Mouse (Mus musculus) left cerebral cortex, postnatal 14 days (tissue): ENCODE results near the gene Pidd1. TPM values are rescaled to one million over a fixed set of nuclear protein-coding genes. Genes with fewer than 3 reads are reported as not detected.

ENCODE experiments used
- DNase-seq, 2 experiments: peaks; one replicate each; pipeline ENCODE4 v3.0.0; 2021 to 2022; ENCODE audit warnings: low spot score in 2 of 2, mixed read lengths in 1 of 2
- intact Hi-C: fragments of 180-260 bp; cut with DNase I; formaldehyde crosslinking; loops from one replicate; pipeline ENCODE4 v1.15.1; 2025
- total RNA-seq, 2 experiments: library from RNA; stranded (reverse); gene quantifications; 2 replicates each; pipeline ENCODE4 v1.2.3; 2021

Gene Pidd1
- total RNA-seq, 2 experiments from 2014 or later = 1.2 to 2.4 TPM

DNA sequence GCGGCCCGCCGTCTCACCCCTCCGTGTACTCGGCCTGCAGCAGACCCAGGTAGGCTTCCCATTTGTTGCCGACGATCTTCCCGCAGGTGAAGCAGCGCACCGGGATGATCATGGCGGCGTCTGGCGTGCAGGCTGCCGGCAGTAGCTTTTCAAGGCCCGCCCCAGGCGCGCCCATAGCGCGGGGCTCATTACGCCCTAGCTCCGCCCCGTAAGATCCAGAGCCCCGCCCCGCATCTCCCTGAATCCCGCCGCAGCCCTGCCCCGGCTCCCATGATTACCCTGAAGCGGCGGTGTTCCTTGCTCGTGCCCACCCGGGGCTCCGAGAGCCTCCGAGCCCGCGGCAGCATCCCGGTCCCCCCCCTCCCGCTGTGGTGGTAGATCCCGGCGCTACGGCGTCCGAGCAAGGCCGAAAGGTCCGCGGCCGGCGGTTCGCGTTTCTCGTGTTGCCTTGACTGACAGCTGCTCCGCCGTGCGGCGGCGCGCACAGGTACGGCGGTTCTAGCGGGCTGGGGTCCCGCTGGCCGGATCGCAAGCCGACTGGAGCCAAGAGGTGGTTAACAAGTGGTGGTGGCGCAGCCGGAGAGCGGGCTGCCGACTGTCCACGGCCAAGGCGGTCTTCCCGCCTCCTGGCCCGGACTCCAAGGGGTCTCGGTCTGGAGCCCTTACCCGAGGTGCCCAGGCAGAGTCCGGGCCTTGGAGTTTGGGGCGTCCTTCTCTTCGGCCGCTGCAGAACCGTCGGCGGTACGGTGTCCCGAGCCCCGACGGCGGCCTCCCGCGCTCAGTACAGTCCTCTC, 31.4 kb upstream of the Pidd1 start, which contains the start of the genes Polr2l and Tspan4:
Gene Polr2l (minus strand): TSS at position 122 of the 794 bp plus-strand sequence.
Gene Tspan4 (plus strand): TSS at position 230 of the 794 bp plus-strand sequence.
- intact Hi-C loops = no loop called here
- peak; percentile 80 to 84 for DNase-seq

DNA sequence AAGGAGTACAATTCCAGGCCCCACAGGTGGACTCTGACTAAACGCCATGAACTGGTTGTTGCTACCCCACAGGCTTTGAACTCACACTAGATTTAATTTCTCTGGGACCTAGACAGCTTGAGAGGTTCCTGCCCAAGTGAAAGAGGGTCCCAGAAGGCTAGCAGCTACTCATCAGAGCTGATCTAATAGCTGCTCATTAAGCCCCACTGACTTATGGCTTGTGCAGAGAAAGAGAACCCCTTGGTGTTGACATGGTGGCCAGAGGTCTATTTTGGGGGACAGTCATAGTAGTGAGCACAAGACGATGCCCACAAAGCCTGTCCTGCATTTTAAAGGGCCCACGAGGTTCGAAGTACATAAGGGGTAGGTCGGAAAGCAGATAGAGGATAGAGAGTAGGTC, 30.3 kb upstream of the Pidd1 start:
- no peak for DNase-seq
- intact Hi-C loops = no loop called here

- DNase-seq = no peak
- intact Hi-C loops = no loop called here
These were observed 28.9 kb upstream of the Pidd1 start for GRCm38 (mm10) chr7:141472763-141473162.

DNA sequence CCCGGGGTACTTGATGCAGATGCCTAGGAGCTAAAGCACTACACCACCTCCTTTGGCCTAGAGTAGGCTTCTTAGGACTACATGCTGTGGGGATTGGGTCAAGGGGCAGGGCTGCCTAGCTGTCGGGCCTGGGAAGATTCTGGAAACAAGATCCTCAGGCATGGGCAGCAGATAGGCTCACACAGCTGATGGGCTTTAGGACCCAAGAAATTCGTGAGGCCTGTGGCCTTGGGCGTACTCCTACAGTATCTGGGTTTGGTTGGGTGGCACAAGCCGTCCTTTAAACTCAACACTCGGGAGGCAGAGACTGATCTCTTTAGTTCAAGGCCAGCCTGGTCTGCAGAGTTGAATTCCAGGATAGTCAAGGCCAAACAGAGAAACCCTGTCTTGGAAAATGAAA, 28.4 kb upstream of the Pidd1 start:
- intact Hi-C loops = no loop called here
- no peak for DNase-seq

GRCm38 (mm10) chr7:141471236-141471635, 27.4 kb upstream of the Pidd1 start:
- DNase-seq = no peak
- intact Hi-C loops = no loop called here

GRCm38 (mm10) chr7:141470637-141470944, 26.8 kb upstream of the Pidd1 start:
- DNase-seq = no peak
- intact Hi-C loops = no loop called here

- intact Hi-C loops = no loop called here
- no peak for DNase-seq
These were observed 26.2 kb upstream of the Pidd1 start for GRCm38 (mm10) chr7:141469901-141470636.

DNA sequence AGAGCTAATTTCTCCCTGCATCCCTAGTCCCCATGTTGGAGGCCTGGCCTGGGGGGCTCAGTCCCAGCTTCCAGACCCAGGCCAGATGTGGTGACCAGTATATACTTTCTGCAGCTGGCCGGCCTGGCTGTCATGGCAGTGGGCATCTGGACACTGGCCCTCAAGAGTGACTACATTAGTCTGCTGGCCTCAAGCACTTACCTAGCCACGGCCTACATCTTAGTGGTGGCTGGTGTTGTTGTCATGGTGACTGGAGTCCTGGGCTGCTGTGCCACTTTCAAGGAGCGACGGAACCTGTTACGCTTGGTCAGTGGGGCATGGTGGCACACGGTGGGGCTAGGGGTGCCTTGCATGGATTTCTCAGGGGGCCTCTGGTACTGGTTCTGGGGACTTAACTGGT, 25.5 kb upstream of the Pidd1 start:
- intact Hi-C loops = no loop called here
- DNase-seq = no peak

GRCm38 (mm10) chr7:141468522-141469211, 24.8 kb upstream of the Pidd1 start:
- intact Hi-C loops = no loop called here
- peak; percentile 62 to 65 for DNase-seq

DNA sequence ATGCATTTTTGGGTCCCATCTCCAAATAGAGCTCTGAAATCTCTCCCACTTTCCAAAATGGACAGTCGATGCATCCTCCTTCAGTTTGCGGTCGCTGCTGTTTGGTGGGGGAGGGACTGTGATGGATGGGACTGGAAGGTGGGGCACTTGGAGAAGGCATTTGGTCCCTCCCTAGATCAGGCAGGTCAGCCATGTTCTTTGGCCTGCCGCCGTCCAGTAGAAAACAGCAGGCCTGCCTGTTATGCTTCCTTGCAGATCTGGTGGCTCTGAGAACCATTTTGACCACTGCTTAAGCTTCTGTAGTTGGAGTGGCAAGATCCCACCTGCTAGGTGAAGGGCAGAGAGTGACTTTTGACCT, 24.3 kb upstream of the Pidd1 start:
- DNase-seq = no peak
- intact Hi-C loops = no loop called here

DNA sequence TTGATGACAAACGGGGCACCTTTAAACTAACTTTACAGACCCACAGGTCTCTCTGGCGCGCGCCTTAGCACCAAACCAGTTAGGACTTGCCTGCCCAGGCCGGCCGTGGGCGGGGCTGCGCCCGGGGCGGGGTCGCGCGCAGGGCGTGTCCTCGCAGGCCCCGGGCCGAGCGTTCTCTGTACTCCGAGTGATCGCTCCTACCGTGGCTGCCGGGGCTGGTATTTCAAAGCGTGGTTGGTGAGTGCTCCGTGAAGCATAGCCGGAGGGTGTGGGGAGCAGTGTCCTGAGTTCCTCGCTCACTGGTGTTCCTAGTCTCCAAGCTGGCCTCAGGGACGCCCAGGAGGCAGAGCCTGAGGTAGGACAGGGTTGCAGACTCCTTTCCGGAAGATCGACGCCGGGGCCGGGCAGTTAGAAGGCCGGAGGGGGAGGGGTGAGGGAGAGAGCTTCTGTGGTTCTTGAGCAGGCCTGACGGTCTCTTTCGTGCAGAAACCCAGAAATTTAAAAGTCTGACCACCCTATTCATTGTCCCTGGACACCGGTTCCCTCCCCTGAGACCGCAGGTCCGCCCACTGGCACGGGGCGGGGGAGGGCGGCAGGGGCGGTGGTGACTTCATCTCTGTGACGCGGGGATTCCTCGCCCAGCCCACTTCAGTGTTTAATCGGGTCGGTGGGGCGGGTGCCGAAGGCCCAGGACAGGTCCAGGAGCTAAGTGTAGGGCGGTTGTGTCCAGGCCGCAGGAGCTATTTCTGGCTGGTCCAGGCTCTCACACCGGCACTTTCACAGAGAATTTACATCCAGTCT, 23.6 kb upstream of the Pidd1 start, which contains the start of gene Cd151:
Gene Cd151 (plus strand): TSS at position 163 of the 801 bp plus-strand sequence.
- DNase-seq = peak; percentile 59 to 60
- intact Hi-C loops = no loop called here

- intact Hi-C loops = no loop called here
- DNase-seq = no peak
These were observed 22.9 kb upstream of the Pidd1 start for GRCm38 (mm10) chr7:141466607-141467148.

GRCm38 (mm10) chr7:141466045-141466394, 22.2 kb upstream of the Pidd1 start:
- DNase-seq = no peak
- intact Hi-C loops = no loop called here

- no peak for DNase-seq
These were observed 21.7 kb upstream of the Pidd1 start for GRCm38 (mm10) chr7:141465388-141466044.

GRCm38 (mm10) chr7:141464603-141465201, 20.9 kb upstream of the Pidd1 start:
- intact Hi-C loops = no loop called here

More at GRCm38 (mm10) chr7:141465388-141466044, 21.7 kb upstream of the Pidd1 start:
- intact Hi-C loops = no loop called here

DNA sequence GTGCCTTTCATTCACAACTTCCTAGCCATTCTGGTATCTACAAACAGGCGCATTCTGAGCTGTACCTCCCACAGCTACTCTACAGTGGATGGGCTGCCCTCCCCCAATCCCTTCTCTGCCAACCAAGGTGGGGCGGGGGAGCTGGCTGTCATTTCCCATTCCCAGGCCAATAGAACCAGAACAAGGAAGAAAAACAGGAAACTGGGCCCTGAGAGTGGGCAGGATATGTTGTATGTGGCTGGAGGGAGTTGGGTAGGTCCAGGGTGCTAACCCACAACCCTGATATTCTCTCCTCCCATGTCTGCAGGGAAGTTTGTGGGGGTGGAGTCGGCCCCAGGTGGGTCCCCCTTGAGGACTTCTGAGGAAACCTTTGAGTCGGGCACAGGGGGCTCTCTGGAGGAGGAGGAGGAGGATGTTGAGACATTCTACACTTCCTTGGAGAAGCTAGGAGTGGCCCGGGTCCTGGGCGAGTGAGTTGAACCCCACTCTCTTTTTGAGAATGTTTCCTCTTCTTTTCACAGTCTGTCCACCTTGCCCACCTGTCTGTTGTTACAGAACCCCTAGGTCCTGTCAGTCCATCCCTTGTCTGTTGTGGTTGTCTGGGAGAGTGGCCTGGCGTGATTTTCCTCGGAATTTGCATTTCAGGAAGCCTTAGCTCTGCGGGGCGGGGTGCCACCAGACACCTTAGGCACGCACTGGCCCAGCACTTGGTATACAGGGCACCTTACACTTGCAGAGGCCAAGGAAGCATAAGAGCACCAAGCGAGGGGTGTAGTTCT, 20.2 kb upstream of the Pidd1 start:
- intact Hi-C loops = no loop called here
- no peak for DNase-seq

More at GRCm38 (mm10) chr7:141464603-141465201, 20.9 kb upstream of the Pidd1 start:
- no peak for DNase-seq

- DNase-seq = no peak
- intact Hi-C loops = no loop called here
These were observed 18.6 kb upstream of the Pidd1 start for GRCm38 (mm10) chr7:141462333-141462821.
